Mouse (Mus musculus): ENCODE results near the gene Dnajb13.
"Not testable (repeated sequence)": the region's sequence is repeated elsewhere in the genome, so short reads cannot be mapped to it uniquely, and the experiment has no call there.

Gene Dnajb13

DNA sequence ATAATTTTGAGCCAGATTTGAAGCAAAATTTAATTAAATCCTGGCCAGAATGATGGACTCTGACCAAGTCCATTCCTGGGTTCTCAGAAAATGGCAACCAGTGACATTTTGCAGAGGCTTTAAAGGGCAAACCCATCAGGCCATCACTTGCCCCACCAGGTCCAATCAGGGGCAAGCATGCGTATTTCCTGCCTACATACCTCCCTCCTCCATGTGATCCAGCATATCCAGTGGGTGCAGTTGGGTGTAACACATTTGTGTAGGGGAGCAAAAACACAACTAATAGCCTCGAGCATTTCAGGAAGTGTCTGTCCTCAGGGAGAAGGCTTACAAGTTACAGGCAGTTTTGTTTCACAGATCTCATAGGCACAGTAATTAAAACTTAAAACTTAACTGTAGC, 27.5 kb downstream of the Dnajb13 start:
- DNase-seq (ENCODE audit: low read depth): no peak

DNA sequence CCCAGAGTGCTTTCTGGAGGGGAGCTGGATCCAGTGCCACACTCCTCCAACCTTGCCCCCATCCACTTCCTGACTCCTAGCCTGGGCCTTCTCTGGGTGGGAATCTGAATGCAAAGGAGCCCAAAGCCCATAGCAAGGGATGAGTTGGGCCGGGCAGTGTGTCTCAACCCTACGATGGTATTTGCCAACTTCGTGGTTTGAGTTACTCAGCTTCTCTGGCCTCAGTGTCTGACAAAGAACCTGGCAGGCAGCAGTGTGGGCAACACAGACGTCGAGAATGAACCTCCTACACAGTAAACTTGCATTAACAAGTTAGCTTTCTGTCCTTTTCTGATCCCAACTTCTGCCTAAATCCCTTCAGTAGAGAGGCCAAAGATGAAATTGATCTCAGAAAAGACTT, 30.3 kb downstream of the Dnajb13 start:
- no peak for DNase-seq (ENCODE audit: low read depth)

DNA sequence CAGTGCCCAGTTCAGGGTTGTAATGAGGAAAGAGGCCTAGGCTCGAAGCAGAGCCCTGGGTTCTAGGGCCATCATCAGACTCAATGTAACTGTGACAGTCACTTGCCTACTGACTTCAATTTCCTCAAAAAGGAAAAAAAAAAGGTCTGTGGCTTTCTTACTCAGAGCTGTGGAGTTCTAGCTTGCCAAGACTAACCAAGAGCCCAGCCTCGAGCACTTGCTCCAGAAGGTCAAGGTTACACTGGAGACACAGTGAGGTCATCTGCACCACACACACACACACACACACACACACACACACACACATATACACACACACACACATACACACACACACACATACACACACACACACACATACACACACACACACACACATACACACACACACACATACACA, 32.7 kb downstream of the Dnajb13 start:
- DNase-seq (ENCODE audit: low read depth): not testable (repeated sequence)

DNA sequence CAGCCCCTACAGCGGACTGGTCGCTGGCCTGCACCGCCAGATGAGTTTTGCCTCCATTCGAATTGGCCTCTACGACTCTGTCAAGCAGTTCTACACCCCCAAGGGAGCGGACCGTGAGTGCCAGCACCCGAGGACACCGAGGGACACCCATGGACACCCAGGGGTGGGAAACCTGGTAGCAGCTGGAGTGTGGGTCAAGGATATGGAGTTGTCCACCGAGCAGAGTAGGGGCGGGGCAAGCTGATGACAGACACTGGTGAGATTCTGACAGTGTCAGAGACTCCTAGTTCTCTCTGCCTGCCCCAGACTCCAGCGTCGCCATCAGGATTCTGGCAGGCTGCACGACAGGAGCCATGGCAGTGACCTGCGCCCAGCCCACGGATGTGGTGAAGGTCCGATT, 34.6 kb downstream of the Dnajb13 start:
- no peak for DNase-seq (ENCODE audit: low read depth)

DNA sequence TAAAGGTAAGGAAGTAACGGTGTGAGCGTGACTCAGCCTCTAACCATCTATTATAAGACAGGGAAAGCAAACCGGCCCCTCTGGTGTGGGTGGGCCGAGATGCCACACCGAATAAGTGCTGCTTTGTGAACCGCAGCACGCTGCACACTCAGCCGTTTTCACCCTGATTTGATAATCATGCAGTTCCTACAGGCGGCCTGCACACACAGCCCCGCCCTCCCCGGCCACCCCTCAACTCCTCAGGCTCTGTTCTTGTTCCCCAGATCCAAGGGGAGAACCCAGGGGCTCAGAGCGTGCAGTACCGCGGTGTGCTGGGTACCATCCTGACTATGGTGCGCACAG, 35.0 kb downstream of the Dnajb13 start:
- no peak for DNase-seq (ENCODE audit: low read depth)

DNA sequence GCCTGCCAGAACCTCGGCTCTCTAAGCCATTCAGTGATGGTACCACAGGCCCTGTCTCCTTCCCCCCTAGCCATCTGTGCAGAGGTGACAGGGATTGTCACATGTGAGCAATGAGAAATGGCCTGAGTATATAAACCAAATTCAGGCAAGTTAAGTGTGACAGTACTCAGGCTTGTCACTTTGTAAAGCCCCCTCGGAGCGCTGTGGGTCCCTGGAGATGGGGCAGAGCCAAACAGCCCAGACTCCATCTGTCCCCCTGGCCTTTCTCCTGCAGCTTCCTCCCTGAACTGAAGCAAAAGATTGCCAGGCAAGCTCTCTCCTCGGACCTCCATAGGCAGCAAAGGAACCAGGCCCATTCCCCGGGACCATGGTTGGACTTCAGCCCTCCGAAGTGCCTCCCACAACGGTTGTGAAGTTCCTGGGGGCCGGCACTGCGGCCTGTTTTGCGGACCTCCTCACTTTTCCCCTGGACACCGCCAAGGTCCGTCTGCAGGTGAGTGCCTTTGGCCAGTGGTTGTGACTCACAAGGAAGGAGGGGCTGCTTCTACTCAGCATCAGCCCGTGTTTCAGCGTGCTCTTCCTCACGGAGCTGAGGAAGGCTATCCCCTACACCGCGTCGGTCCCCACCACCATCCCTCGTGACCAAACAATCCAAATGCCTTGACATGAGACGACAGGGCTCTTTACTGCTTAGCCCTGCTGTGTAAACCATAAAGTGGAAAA, 35.5 kb downstream of the Dnajb13 start:
- DNase-seq (ENCODE audit: low read depth): no peak

DNA sequence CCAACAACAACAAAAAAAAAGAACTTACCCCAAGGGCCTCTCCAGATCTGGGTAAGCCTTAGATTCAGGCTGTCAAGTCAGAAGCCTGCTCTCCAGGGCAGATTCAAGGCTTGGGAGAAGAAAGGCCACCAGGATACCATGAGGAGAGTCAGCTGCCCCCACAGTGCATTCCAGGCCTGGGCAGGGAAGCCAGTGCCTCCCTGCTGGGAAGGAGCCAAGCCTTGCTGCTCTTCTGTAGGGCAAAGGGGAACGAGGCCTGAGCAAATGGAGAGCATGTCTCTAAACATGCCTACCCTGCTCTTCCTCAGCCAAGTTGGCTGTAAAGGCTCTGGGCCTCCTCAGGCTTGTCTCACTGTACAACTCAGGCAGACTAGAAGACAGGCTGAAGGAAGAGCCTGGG, 40.1 kb downstream of the Dnajb13 start:
- DNase-seq (ENCODE audit: low read depth): no peak

DNA sequence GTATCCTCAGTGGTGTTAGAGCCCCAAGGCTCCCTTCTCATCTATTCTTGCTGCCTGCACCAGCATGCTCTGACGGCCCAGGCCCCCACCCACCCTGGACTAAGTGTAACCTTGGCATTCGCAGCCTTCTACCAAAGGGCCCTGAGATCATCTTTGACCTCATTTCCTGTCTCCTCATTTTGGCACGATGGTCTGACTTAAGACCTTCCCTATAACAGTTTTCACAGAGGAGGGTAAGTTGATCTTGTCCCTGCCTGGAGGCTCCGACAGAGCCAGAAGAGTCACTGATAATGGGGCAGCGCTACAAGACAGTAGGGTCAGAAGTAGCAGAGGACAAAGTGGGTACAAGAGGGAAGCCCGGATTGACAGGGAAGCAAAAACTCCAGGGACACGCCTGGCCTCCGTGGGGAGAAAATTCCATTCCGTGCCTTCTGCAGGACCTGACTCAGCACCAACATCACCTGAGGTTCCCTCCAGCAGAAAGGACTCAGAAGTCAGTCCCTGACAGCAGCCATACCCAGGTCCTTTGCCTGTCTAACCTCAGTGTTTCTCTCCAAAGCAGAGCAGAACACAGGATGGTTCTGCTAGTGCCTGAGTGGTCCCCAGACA, 40.8 kb downstream of the Dnajb13 start:
- no peak for DNase-seq (ENCODE audit: low read depth)

DNA sequence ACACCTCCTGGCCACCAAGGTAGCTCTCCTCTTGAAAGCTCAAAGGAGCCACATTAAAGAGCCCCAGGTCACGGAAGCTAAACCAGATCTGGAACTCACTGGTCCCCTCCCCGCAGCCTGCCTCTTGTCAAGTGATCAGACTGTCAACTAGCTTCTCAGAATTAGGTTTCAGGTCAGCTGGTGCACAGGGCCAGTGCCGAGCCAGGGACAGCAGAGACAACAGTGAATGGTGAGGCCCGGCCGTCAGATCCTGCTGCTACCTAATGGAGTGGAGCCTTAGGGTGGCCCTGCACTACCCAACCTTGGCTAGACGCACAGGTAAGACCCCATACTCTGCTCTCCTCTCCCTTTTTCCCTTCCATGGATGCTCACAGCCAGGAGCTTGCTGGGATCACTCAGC, 42.0 kb downstream of the Dnajb13 start, which contains the start of gene Ucp3:
Gene Ucp3, plus strand, starts transcription at position 214 of the 400 bp plus-strand sequence.
- no peak for DNase-seq (ENCODE audit: low read depth)

DNA sequence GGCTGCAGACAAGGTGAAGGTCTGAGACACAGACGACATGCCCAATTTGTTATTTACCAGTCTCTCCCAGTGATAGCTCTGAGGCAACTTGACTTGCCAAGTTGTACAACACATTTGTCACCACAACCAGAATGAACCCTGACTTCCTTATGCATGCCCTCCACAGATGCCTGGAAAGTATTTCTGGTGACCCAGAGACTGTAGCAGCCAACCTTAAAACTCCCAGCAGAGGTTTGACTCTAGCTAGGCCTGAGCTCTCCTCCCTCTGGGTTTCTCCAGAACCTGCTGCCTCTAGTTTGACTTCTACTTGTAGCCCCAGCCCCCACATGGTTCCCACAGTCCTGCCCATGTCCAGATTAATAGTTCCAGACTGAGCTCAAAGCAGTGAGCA, 43.4 kb downstream of the Dnajb13 start:
- no peak for DNase-seq (ENCODE audit: low read depth)

DNA sequence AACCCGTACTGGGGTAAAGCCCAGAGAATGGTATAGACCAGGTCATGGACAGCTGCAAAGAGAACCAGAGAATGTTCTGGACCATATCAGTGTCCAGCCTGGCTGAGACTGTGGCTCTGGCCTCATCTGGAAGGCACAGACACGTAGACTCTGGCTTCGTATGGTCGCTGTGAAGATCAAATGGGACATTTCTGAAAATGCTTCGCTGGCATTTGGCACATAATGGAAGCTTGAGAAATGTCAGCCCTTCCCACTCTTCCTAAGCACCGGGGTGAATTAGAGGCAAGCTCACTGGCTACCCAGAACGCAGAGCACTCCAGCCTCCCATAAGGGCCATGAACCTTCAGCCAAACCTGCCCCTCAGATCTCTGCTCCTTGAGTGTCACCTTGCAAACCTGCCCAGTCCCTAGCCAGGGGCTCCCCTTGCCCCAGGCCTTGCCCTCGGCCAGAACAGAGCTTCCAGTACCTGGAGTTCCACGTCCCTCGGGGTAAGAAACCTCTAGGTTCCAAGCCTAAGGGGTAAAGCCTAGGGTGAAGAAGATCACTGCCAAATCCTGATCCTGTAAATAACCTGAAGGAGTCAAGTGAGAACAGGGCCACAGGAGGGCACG, 43.9 kb downstream of the Dnajb13 start:
- no peak for DNase-seq (ENCODE audit: low read depth)

DNA sequence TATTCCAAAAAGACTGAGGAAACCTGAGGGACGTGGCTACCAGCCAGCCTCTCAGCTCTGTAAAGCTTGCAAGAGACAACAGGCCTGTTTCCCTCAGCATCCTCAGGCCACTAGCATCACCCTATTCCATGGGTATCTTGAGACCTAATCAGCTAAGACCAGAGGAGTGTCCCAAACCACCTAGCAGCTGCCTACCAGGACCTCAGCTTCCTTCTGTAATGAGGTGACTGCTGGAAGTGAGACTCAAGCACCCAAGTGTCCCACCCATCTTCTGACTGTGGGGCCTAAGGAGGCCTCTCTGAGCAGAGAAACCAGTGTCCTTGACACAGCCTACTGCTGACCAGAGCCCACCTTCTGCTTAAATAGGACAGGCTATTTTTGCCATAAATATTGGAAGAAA, 45.3 kb downstream of the Dnajb13 start:
- DNase-seq (ENCODE audit: low read depth): no peak

DNA sequence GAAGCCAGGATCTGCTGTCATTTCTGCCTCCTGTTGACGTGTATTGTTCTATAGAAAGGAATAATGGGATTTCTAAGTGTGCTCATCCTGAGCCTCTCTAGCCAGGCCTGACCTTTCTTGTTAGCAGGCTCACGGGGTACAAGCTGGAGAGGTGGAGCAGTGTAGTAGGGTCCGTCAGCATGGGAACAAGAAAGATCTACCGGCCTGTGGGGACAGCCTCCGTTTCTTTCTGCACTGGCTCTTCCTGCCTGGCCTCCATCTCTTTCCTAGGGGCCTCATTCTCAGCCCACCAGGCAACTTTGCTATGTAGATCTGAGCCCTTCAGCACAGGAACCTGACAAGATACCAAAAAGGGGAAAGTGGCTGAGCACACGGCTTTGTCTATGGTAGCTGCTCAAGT, 46.0 kb downstream of the Dnajb13 start:
- no peak for DNase-seq (ENCODE audit: low read depth)

DNA sequence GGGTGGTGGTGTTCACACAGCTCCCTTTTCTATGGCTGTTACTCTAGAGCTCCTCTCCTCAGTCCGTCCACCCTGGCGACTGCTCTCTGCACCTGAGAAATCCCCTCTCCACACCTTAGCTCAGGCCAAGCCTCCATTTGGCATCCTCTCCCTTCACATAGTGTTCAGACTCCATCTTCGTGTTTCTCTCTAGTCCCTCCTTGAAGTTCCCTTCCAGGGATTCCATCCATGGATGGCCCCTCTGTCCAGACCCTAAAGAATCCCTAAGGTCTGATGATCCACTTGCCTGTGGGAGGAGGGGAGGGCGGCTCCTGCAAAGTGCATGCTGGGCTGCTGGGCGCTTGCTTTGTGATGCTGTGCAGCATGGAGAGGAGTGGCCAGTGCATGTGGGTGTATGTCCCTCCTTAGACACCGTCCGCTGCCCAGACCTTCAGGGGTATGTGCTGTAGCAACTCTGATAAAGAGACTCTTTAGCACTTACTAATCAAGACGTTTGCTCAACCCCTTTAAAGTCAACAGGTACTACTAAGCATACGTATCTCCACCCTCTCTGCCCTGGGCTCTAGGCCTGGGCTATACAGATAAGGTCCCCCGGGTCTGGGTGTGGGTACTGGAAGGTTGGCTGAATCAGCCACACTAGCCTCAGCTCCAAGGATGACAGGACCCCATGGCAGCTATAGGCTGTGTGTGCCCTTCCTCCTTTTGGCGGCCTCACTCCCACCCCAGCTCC, 47.8 kb downstream of the Dnajb13 start:
- DNase-seq (ENCODE audit: low read depth): peak; percentile 62

DNA sequence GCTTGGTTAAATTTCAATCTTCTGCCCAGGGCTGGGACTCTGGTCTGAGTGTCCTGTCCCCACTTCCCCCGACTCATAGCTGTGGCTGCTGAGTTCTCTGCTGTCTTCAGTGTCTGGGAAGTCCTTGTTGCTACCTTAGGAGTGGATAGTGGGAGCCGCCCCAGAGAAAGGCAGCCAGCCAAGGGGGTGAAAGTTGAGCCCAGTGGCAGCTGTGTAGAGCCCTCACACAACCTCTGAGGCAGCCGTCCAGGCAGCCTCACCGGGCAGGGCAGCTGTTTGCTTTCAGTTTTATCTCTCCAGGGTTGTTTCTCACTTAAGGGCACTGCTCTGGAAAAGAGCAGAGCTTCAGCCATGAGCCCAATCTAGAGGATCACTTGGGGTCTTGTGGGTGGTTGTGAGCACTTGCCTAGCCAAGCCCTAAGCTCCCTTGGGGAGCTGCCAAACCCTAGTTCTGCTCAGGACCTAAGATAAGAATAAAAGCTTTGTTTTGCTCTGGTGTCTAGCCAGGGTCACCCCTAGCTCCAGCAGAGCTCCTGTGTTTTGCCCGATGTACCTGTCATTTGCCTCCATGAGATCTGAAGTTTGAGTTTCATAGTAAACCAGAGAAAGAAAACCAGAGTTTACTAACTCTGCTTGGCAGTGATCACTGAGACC, 49.0 kb downstream of the Dnajb13 start:
- no peak for DNase-seq (ENCODE audit: low read depth)

DNA sequence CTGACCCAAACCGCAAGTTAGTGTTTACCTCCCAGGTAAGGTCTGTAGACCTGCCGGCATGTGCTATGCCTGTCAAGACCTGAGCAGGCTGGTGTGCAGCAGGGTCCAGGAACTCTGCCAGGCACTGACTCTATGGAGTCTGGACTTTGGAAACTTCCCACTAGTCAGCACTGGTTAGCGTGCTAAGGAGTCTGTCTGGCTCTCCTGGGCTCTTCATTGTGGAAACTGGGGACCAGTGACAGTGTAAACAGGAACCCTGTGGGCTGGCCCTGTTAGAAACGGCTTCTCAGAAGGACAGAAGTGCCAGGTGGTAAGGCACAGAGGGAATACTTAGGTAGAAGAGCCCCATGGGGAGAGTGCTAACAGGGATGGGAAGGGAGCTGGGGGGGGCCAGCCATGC, 49.5 kb downstream of the Dnajb13 start:
- no peak for DNase-seq (ENCODE audit: low read depth)

DNA sequence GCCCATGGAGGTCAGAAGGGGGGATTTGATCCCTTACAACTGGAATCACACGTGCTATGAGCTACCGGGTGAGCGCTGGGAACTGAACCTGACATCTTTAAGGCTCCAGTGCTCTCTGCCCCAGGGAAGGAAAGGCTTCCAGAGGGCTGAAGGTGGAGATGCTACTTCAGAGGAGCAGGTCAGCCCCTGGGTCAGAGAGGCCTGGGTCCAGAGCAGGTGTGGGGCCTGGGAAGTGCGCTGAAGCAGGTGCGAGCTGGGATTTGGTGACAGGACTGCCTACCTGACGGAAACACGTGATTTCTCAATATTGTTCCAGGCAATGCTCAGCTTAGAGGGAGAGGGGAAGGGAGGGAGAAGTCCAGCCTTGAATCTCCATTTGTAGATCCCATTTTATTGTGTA, 50.5 kb downstream of the Dnajb13 start:
- DNase-seq (ENCODE audit: low read depth): no peak

DNA sequence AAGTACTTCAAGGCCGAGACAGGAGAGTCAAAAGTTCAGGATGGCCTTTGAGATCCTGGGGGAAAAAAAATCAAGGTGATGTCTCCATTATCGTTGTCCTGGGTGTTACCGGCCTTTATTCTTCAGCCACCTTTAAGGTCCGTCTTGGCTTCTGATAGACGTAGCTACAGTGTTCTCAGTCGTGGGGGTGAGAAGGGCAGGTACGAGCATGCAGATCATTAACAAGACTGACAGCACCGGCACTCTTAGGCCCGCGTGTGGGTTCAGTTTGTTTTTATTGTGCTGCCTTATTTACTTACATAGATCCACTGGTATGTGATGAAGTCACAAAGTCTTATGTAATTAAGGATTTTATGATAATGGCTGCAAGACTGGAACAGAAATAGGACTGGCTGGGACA, 51.0 kb downstream of the Dnajb13 start:
- no peak for DNase-seq (ENCODE audit: low read depth)

DNA sequence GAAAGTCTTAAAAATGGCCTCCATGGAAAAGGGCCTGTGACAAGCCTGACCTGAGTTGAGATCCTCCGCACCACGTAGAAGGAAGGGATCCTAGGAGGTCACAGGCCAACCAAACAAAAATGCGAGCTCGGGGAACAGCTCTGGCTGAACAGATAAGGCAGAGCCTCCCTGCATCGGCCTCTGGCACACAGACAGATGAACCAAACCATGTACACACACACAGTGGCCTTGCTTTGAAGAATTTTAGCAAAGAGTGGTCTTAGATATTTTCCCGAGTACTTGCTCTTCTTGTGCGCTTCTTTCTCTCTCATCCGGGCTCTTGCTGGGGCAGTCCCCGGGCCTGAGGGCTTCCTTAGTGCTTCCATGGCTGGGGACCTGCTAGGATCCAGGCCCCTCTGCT, 51.6 kb downstream of the Dnajb13 start:
- no peak for DNase-seq (ENCODE audit: low read depth)

DNA sequence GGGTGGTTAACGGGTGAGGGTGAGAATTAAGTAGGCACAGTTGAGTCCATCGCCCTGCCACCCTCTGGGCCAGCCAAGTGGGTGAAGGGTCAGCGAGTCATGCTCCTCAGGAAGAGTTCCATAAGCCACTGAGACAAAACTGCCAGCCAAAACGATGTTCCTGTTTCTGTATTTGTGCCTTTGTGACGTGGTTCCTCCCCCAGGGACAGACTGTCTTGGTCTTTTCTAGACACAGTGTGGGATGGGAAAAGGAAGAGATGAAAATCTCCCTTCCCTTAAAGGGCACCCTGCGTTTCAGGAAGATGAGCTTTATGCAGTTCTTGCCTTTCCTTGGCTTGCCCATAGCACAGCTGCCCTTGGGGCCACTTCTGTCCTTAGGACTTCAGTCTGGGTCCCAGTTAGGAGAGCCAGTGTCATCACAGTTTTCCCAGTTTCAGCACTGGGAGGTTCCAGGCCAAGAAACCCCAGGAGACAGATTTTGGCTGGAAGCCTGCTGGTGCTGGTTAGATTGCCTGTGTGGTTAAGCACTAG, 53.1 kb downstream of the Dnajb13 start:
- no peak for DNase-seq (ENCODE audit: low read depth)

DNA sequence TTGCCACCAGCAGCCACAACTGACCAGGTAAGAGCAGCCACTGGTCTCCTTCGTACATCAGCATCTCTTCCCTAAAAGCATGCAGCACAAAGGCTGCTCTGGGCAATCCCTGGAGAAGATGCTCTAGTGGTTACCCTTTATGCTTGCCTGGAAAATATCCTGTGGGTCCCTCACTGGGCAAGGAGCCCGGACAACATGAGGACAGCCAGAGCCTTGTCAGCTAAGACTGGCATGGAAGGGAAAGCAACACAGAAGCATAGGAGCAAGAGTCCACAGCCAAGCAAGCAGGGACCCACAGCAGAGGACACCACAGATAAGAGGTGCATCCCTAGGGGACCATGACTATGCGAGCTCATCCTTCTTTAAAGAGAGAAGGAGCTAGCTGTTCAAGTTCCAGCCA, 54.9 kb downstream of the Dnajb13 start:
- no peak for DNase-seq (ENCODE audit: low read depth)

DNA sequence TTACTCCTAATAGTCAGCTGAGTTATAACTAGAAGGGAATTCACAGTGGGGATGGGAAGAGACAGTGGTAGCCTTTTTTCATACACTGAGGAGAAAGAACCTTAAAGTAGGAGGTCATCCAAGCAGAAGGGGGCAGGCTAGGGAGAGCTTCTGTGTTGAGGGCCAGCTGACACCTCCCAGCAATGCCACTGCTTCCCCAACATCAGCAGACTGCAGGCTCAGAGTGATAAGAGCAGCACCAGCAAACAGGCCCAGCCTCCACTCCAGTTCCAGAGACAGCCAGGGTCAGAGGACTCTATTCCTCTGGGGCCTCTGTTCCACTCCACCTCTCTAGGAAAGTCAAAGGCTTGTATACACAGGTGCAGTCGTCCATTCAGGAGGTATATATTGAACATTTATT, 56.6 kb downstream of the Dnajb13 start:
- no peak for DNase-seq (ENCODE audit: low read depth)
